Mouse (Mus musculus) macrophage (primary cell): ENCODE data around the gene Syk. TPM values are rescaled to one million over a fixed set of nuclear protein-coding genes. Genes with fewer than 3 reads are reported as not detected.
A peak's percentile ranks its signal among the peaks of the same experiment; 100 is the strongest.

Experiments
- H3K27ac ChIP-seq: fragments of 350-480 bp; formaldehyde crosslinking; 2 replicates; pipeline ENCODE4 v1.9.0; 2021
- H3K36me3 ChIP-seq: fragments of 350-480 bp; formaldehyde crosslinking; 2 replicates; pipeline ENCODE4 v1.9.0; 2021; ENCODE audit errors: inconsistent target
- H3K4me3 ChIP-seq: fragments of 350-480 bp; formaldehyde crosslinking; 2 replicates; pipeline ENCODE4 v1.9.0; 2021; ENCODE audit errors: inconsistent target
- H3K79me2 ChIP-seq: fragments of 350-480 bp; formaldehyde crosslinking; 2 replicates; pipeline ENCODE4 v1.9.0; 2021; ENCODE audit errors: inconsistent target
- WGBS: methylation state at CpG from one replicate; pipeline ENCODE4 v1.1.7; 2026; ENCODE audit warnings: inconsistent platforms; ENCODE audit not compliant: missing documents; 5-methylcytosine and 5-hydroxymethylcytosine counted together
- polyA plus RNA-seq: library from polyadenylated mRNA; stranded (reverse); fragments of 250-400 nt; gene quantifications from 3 replicates; pipeline ENCODE4 v1.2.4, GENCODE M21; 2018; ENCODE audit warnings: inconsistent platforms

Gene Syk
- polyA plus RNA-seq, 1 experiment from 2014 or later = 298 TPM

DNA sequence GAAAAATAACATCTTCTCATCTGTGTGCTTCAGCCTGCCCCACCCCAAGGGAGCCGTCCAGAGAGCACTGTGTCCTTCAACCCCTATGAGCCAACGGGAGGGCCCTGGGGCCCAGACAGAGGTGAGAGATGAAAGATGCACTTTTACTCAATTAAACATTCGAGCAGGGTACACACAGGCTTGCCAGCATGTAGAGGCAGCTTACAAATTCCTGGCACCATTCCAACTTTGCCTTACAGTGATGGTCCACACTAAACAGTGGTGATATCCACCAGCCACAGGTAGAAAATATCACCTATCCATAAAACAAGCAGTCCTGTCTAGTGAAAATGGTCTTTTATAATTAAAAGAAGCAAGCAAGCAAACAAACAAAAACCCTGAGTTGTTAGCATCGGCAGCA is 48.7 kb downstream of the Syk start:
- no peak overlapping the region for H3K4me3 ChIP-seq
- 93% methylated on average over 4 of the region's 4 CpGs for WGBS
- peaks cover 64% of the 10 kb centered on the region for H3K36me3 ChIP-seq
- no peaks in the 10 kb centered on the region; the same call in 1 of the 2 replicates for H3K79me2 ChIP-seq
- no peak overlapping the region for H3K27ac ChIP-seq

DNA sequence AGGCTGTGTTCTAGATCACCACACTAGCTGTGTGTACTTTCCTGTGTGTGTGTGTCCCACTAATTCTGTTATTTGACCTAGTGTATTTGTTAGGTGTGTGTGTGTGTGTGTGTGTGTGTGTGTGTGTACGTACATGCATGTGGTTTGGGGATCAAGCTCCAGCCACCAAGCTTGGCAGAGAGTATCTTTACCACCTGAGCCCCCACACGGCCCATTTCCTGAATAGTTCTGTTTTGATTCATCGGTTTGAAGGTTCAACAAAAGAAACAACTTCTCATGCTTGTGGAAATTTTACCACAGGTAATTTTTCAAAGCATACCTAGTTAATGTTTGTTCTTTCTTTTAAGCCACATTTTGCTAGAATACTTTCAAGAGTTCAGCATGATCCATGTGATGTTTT is 52.5 kb downstream of the Syk start:
- WGBS = 40% methylated on average over 2 of the region's 3 CpGs
- Histone ChIP-seq H3K36me3 (peaks cover 60% of the 10 kb centered on the region), H3K79me2 (no peaks in the 10 kb centered on the region; the same call in 1 of the 2 replicates), H3K4me3 (no peak overlapping the region), H3K27ac (peak overlapping the region; percentile 48)

- H3K27ac ChIP-seq = peak overlapping the region; percentile 48
- H3K4me3 ChIP-seq = no peak overlapping the region
- H3K36me3 ChIP-seq = peaks cover 62% of the 10 kb centered on the region
- no peaks in the 10 kb centered on the region; the same call in 1 of the 2 replicates for H3K79me2 ChIP-seq
- WGBS = 45% methylated on average over 10 of the region's 10 CpGs
Measured at GRCm38 (mm10) chr13:52636176-52636748, 53.3 kb downstream of the Syk start.

GRCm38 (mm10) chr13:52646566-52646965 is 63.6 kb downstream of the Syk start:
- Histone ChIP-seq H3K79me2 (no peaks in the 10 kb centered on the region), H3K4me3 (no peak overlapping the region), H3K27ac (no peak overlapping the region), H3K36me3 (peaks cover 72% of the 10 kb centered on the region)
- whole genome bisulfite sequencing = 79% methylated on average over 3 of the region's 3 CpGs

DNA sequence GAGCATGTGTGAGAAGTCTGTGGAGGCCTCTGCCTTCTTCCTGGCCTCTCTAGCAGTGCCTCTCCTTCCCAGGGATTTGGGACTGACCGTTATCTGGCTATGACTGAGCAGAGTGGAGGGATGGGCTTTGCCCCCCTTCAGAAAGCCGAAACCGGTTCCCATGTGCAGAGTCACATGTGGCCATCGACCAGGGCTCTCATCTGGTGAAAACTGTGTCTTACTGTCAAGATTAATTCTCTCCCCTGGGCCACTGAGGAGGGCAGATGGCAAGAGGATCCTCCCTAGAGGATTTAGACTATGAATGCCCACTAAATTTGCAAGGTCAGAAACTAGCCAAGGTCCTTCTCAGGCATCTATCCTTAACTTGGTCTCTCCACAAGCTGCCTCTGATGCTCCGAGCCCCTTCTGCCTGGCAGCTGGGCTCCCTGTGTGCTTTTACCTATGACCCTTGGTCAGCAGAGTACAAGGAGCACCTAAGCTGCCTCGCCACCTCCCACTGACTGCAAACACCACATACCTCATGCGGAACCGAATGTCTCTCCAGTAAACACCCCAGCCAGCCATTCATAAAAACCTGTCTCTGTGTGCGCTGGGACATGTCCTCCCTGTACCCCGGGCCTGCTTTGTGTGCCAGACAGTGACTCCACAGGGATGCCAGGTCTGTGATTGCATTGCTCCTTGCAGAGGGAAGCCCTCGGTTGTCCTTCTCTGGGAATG is 65.2 kb downstream of the Syk start:
- Histone ChIP-seq H3K27ac (no peak overlapping the region), H3K4me3 (no peak overlapping the region)
- WGBS = 96% methylated on average over 11 of the region's 11 CpGs

GRCm38 (mm10) chr13:52649791-52650418 is 66.9 kb downstream of the Syk start:
- H3K79me2 ChIP-seq = no peaks in the 10 kb centered on the region
- H3K36me3 ChIP-seq = peaks cover 39% of the 10 kb centered on the region
- WGBS = 84% methylated on average over 6 of the region's 6 CpGs
- H3K27ac ChIP-seq = no peak overlapping the region
- no peak overlapping the region for H3K4me3 ChIP-seq

More for the DNA sequence above, 65.2 kb downstream of the Syk start:
- no peaks in the 10 kb centered on the region for H3K79me2 ChIP-seq
- H3K36me3 ChIP-seq = peaks cover 56% of the 10 kb centered on the region

GRCm38 (mm10) chr13:52651383-52652252 is 68.6 kb downstream of the Syk start:
- Histone ChIP-seq H3K4me3 (no peak overlapping the region), H3K79me2 (no peaks in the 10 kb centered on the region), H3K27ac (no peak overlapping the region), H3K36me3 (peaks cover 22% of the 10 kb centered on the region)
- 45% methylated on average over 11 of the region's 12 CpGs for WGBS

DNA sequence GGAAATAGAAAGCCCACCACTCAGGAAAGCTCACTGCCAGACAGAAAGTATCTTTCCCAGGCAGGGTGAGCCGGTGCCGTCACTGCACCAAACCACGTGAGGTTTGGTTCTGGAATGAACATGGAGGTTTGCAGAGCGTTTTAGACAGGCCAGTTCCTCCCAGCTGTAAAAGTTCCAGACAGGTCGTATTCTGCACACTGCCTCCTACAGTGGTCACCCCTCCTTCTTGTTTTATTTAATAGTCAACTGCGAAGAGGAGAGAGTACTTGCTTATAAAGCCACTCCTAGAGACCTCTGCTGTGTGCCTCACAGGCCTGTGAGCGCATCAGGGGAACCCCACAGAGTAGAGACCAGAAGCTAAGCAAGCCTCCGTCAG is 69.3 kb downstream of the Syk start:
- WGBS = 100% methylated on average over 6 of the region's 8 CpGs
- H3K79me2 ChIP-seq = no peaks in the 10 kb centered on the region
- H3K27ac ChIP-seq = no peak overlapping the region
- H3K4me3 ChIP-seq = no peak overlapping the region
- peaks cover 16% of the 10 kb centered on the region for H3K36me3 ChIP-seq

- Histone ChIP-seq H3K27ac (no peak overlapping the region), H3K36me3 (no peaks in the 10 kb centered on the region), H3K79me2 (no peaks in the 10 kb centered on the region), H3K4me3 (no peak overlapping the region)
- 82% methylated on average over 12 of the region's 12 CpGs for WGBS
Measured at GRCm38 (mm10) chr13:52654081-52654829, 71.3 kb downstream of the Syk start.

GRCm38 (mm10) chr13:52654830-52655308 is 71.9 kb downstream of the Syk start:
- no peaks in the 10 kb centered on the region for H3K79me2 ChIP-seq
- no peak overlapping the region for H3K4me3 ChIP-seq
- 46% methylated on average over 8 of the region's 9 CpGs for WGBS
- H3K27ac ChIP-seq = no peak overlapping the region
- no peaks in the 10 kb centered on the region for H3K36me3 ChIP-seq

DNA sequence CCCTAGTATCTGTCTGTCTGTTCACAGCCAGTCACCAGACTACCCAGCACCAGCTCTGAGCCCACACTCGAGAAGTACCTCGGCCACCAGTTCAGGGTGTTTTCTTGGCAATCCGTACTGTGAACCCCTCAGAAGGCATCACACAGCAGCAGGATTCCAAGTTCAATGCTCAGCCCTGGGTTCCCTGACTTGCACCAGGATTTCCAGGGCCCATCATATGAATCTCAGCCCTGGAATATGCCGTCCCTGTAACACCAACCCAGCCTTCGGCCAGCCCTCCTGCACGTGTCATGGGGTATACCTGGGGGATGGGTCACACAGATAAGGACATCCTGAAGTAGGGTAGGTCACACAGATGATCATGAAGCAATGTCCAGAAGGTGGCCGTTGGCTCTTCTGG is 75.0 kb downstream of the Syk start:
- Histone ChIP-seq H3K27ac (no peak overlapping the region), H3K4me3 (no peak overlapping the region), H3K79me2 (no peaks in the 10 kb centered on the region), H3K36me3 (no peaks in the 10 kb centered on the region)
- 84% methylated on average over 7 of the region's 7 CpGs for WGBS

DNA sequence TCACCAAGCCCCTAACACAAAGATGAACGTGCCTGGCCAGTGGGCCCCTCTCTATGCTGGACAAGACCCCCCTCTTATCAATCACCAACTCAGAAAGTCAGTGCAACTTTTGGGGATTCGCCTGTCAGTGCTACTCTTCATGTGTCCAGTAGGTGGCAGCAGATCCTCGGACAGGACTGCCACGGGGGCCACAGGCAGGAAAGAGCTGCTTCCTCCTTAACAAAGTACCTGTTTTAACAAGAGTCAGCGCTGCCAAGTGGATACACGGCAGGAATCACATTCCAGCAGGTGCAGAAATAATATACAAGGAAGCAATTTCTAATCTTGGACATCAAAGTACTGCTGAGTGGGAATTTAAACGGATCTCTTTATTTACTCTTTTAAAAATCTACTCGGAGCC is 75.5 kb downstream of the Syk start:
- H3K36me3 ChIP-seq = no peaks in the 10 kb centered on the region
- no peak overlapping the region for H3K4me3 ChIP-seq
- 14% methylated on average over 8 of the region's 8 CpGs for WGBS
- no peaks in the 10 kb centered on the region for H3K79me2 ChIP-seq
- no peak overlapping the region for H3K27ac ChIP-seq

DNA sequence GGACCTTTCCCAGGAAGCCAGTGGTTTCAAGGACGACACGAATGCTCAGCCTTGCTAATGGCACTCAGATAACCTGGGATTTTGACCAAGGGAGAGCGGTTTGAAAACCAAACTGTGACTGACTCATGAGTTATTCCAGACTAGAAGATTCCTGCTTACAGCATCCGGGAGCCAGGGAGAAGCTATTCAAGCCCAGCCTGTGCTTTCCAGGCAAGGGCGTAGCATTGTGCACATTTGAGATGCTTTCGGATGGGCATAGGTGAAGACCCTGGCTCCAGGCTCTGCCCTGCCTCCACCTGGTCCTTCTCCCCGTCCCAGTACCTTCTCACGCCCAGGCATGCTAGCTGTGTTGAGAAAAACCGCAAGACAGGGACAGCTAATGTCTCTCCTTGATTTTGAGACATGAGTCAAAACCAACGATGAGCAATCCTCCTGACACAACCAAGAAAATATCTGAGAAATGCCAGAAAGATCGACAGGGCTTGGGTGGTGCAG is 76.2 kb downstream of the Syk start:
- 91% methylated on average over 11 of the region's 11 CpGs for WGBS
- H3K4me3 ChIP-seq = no peak overlapping the region
- no peaks in the 10 kb centered on the region for H3K36me3 ChIP-seq
- no peaks in the 10 kb centered on the region for H3K79me2 ChIP-seq
- no peak overlapping the region for H3K27ac ChIP-seq

DNA sequence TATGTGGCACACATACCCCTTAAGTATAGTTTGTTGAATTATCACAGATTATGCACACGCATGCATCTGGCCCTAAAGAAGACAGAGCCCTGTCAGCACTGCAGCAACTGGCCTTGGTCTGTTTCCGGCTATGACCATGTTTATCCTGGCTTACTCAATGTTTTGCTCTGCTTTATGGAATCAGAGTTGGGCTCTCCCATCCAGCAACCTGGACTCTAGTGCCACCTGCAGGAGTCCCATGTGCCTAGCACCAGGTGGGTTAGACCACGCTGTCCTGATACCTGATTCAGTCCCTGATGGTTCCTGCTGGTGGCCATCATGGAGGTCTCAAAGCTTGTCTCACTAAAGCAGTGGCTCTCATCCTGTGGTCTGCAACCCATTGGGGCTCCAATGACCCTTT is 86.9 kb downstream of the Syk start:
- Histone ChIP-seq H3K27ac (no peak overlapping the region), H3K4me3 (no peak overlapping the region), H3K36me3 (no peaks in the 10 kb centered on the region), H3K79me2 (no peaks in the 10 kb centered on the region)
- 80% methylated on average over 3 of the region's 3 CpGs for WGBS
